Mouse (Mus musculus) gastrocnemius, adult 18-20 months (tissue): Measurements from ENCODE around the gene Tubb2b. TPM values are rescaled to one million over a fixed set of nuclear protein-coding genes. Genes with fewer than 3 reads are reported as not detected.
"Not testable (repeated sequence)": the region's sequence is repeated elsewhere in the genome, so short reads cannot be mapped to it uniquely, and the experiment has no call there.

ENCODE experiments used
- DNase-seq: peaks from one replicate; pipeline ENCODE4 v3.0.0; 2021; ENCODE audit warnings: low spot score
- total RNA-seq, 2 experiments: library from RNA; stranded (reverse); gene quantifications; 2 replicates each; pipeline ENCODE4 v1.2.3; 2021

The Tubb2b gene
- total RNA-seq, 2 experiments from 2014 or later: 1.6 to 2.8 TPM

GRCm38 (mm10) chr13:34106999-34107398 lies 23.3 kb downstream of the Tubb2b start:
- no peak for DNase-seq

DNA sequence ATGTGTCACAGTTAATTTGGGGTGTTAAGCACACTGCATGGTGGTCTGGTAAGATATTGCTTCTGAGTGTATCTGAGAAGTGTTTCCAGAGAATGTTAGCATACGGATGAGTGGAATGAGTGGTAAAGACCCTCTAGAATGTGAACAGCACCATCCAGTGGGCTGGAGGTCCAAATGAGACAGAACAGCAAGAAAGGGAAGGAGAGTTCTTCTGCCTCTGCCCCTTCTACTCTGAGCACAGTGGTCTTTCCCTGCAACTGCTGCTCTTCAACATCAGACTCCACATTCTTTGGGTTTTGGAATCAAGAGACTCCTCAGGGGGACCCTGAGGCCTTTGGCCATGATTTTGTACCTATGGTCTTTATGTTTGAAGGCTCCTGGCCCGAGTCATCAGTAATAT lies 24.0 kb downstream of the Tubb2b start:
- no peak for DNase-seq

GRCm38 (mm10) chr13:34105364-34105763 lies 24.9 kb downstream of the Tubb2b start:
- DNase-seq: no peak

- no peak for DNase-seq
These were observed 28.4 kb downstream of the Tubb2b start for GRCm38 (mm10) chr13:34101908-34102307.

- DNase-seq: no peak
These were observed 29.0 kb downstream of the Tubb2b start for GRCm38 (mm10) chr13:34101247-34101646.

- DNase-seq: no peak
These were observed 29.5 kb downstream of the Tubb2b start for GRCm38 (mm10) chr13:34100733-34101132.

- DNase-seq: no peak
These were observed 33.2 kb downstream of the Tubb2b start for GRCm38 (mm10) chr13:34097086-34097485.

GRCm38 (mm10) chr13:34096455-34096854 lies 33.8 kb downstream of the Tubb2b start:
- no peak for DNase-seq

DNA sequence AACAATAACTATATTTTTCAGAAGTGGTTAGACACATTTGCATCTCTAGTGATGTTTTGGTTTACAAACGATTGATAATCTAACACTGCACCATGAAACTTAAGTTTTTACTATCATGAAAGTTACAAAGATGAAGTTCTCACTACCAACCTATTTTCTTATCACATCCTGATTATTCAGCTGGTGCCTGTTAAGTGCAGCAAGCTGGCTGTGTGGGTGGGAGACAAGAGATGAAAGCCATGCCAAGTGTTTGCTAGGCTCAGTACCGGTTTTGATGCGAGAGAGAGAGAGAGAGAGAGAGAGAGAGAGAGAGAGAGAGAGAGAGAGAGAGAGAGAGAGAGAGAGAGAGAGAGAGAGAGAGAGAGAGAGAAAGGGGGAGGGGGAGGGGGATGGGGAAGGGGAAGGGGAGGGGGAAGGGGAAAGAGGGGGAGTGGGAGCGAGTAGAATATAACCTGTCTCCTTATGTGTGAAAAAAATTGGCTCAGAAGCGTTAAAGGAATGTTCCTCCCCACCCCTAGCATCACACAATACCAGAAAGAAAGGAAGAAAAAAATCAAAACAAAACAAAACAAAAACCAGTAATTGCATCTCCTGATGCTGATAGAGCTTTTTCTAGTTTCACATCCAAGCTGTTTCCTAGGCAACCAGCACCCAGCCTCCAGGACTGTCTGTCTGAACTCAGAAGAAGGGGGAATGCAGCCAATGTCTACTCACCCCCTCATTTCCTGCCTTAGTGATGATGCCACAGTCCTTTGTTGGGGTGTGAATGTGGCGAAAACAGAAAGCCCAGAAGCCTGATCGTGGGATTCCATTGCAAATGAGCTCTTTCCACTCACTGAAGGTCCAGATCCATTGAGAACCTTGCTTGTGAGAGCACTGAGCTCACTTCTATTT lies 34.5 kb downstream of the Tubb2b start:
- DNase-seq: no peak

- no peak for DNase-seq
These were observed 40.9 kb downstream of the Tubb2b start for GRCm38 (mm10) chr13:34089358-34089757.

DNA sequence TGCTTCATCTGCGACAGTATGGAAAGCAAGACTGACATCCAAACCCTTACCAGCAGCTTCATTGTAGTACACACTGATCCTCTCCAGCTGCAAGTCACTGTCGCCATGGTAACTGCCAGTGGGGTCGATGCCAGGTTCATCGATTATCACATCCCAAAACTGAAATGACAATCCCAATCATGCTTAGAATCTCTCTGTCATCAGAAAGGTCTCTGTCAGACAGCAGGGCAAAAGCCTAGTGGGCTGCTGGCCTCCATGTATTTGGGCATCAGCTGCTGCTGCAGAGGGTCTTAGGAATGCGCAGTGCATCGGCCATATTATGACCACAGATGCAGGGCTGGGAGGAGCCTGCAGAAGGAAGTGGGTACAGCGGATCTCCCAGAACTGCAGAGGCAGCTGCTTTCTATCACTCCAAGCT lies 41.4 kb downstream of the Tubb2b start:
- DNase-seq: no peak

GRCm38 (mm10) chr13:34088201-34088649 lies 42.0 kb downstream of the Tubb2b start:
- DNase-seq: not testable (repeated sequence)

GRCm38 (mm10) chr13:34087052-34087812 lies 43.0 kb downstream of the Tubb2b start:
- DNase-seq: no peak

DNA sequence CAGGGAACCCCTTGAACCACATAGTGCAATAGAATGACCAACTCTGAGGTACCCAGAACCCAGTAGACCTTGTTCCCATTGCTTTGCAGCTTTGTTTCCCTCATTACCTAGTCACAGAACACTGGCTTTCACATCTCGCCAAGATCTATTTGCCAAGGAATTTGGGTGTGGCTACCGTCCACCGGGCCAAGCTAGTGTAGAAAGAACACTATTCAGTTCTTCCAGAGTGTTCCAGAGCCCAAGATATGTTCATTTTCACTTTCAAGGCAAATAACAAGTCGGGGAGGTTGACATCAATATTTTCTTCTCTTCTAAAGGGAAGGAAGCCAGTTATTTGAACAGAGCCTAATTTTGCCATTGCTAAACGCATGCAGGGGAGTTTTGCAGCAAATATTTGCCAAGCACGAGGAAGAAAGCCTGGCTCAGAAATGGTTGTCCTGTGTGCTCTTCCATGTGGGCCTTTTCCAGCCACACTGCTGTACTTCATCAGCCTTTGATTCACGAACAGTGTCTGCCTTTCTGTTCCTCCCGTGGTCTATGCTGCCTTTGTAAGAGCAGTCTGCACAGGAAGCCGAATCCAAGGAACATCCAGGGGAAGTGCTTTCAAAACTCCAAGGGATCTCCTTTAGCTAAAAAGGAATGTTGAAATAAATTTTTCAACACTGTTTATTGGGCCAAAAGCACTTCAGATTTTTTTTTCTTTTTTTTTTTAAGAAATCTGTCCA lies 46.1 kb downstream of the Tubb2b start:
- peak; percentile 79 for DNase-seq

DNA sequence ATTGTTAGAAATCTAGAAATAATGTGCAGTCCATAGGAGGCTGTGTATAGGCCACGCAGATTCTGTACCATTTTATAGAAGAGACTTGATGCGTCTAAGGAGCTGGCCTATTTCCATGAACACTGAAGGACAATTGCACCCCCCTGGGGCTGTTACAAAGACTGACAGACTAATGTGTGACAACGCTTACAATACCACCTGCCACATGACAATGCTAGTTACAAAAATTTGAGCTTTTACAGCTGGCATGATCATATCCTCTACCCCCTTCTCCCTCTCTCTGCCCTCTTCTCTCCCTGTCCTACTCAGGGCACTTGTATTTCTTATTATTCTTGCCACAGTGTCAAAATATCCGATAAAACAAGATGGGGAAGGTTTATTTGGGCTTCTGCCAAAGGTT lies 48.3 kb downstream of the Tubb2b start:
- no peak for DNase-seq

- no peak for DNase-seq
These were observed 50.5 kb downstream of the Tubb2b start for GRCm38 (mm10) chr13:34079801-34080200.

DNA sequence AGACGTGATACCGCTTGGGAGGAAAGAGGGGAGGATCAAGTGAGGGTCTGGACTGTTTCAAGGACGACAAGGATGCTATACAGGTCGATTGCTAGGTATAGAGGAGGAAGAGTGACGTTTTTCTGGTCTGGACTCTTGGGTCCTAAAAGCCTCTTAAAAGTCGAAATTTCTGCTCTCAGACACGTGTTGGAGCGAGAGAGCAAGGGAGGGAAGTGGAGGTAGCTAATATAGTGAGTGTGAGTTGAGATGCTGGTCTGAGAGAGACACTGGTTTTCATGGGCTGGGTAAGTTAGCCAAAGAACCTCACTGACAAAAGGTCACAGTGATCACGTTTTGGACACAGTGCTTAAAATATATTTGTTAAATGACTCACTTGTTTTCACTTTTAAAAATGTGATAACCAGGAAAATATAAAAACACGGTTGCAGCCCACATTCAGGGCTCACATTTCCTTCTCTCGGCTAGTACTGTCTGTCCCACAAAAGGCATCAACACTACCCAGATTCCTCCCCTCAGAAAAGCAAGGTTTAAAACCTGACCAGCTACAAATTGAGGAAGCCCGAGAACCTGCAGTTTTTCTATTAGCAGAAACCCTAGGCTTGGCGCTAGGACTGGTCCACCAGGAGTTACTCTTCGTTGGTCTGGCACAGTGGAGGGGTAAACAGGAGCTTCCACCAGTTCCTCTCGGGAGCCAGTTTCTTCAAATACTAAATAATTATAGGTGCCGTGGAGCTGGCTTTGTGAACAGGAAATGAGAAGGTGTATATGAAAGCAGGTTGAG lies 51.6 kb downstream of the Tubb2b start:
- no peak for DNase-seq

GRCm38 (mm10) chr13:34077492-34078271 lies 52.6 kb downstream of the Tubb2b start, which contains the start of gene Tubb2a:
Gene Tubb2a (minus strand): TSS chr13:34078007.
- DNase-seq: peak; percentile 94
